Mouse (Mus musculus): Measurements from ENCODE around the gene Vmn1r151. TPM values are rescaled to one million over a fixed set of nuclear protein-coding genes. Genes with fewer than 3 reads are reported as not detected.
"Not testable (repeated sequence)": the region's sequence is repeated elsewhere in the genome, so short reads cannot be mapped to it uniquely, and the experiment has no call there.

The Vmn1r151 gene
- not detected in 2 replicates for polyA plus RNA-seq (2015; fragmentation: Nextera tagmentation; extraction: Ambion mirVana)

- H3K4me2 ChIP-seq (replicated peaks; ENCODE audit: low read depth, low read length); H3K4me3 ChIP-seq (ENCODE audit: low read depth, low read length); H3K36me3 ChIP-seq (ENCODE audit: insufficient read depth, low read length); H3K27ac ChIP-seq (ENCODE audit: low read length); DNase-seq (ENCODE audit: low spot score); H3K9ac ChIP-seq (replicated peaks; ENCODE audit: low read depth); H3K27me3 ChIP-seq (replicated peaks; ENCODE audit: insufficient read depth, low read length); ATAC-seq; H3K4me1 ChIP-seq (ENCODE audit: insufficient read depth, low read depth, low read length); H3K9me3 ChIP-seq (ENCODE audit: low read length): not testable (repeated sequence)
- WGBS, result 25% methylated on average over 1 of the region's 3 CpGs
These were observed at the start of gene Vmn1r151 for GRCm38 (mm10) chr7:22499578-22499977. Gene Vmn1r151, minus strand, starts transcription at chr7:22499678.

- H3K36me3 ChIP-seq (ENCODE audit: insufficient read depth, low read length); H3K9ac ChIP-seq (replicated peaks; ENCODE audit: low read depth); DNase-seq (ENCODE audit: low spot score); H3K27me3 ChIP-seq (replicated peaks; ENCODE audit: insufficient read depth, low read length); H3K4me1 ChIP-seq (ENCODE audit: insufficient read depth, low read depth, low read length); H3K27ac ChIP-seq (ENCODE audit: low read length); H3K4me3 ChIP-seq (ENCODE audit: low read depth, low read length); H3K4me2 ChIP-seq (replicated peaks; ENCODE audit: low read depth, low read length); H3K9me3 ChIP-seq (ENCODE audit: low read length); ATAC-seq: not testable (repeated sequence)
- WGBS, result no CpG with 5 or more reads among the region's 1 CpGs
These were observed 35.3 kb upstream of the Vmn1r151 start, which contains the start of gene Gm8677 for GRCm38 (mm10) chr7:22534787-22535186. Gene Gm8677, minus strand, starts transcription at chr7:22534887.

- not testable (repeated sequence) for H3K9ac ChIP-seq (replicated peaks; ENCODE audit: low read depth); H3K27me3 ChIP-seq (replicated peaks; ENCODE audit: insufficient read depth, low read length); H3K27ac ChIP-seq (ENCODE audit: low read length); H3K4me3 ChIP-seq (ENCODE audit: low read depth, low read length); H3K36me3 ChIP-seq (ENCODE audit: insufficient read depth, low read length); H3K9me3 ChIP-seq (ENCODE audit: low read length); ATAC-seq; DNase-seq (ENCODE audit: low spot score); H3K4me2 ChIP-seq (replicated peaks; ENCODE audit: low read depth, low read length); H3K4me1 ChIP-seq (ENCODE audit: insufficient read depth, low read depth, low read length)
- no CpG with 5 or more reads among the region's 3 CpGs for WGBS
These were observed 23.2 kb upstream of the Vmn1r151 start, which contains the start of gene Vmn1r152 for GRCm38 (mm10) chr7:22522667-22523066. Gene Vmn1r152, plus strand, starts transcription at chr7:22522967.

GRCm38 (mm10) chr7:22463975-22464374 lies 35.5 kb downstream of the Vmn1r151 start, which contains the start of gene Gm10665:
Gene Gm10665, minus strand, starts transcription at chr7:22464075.
- H3K4me3 ChIP-seq (ENCODE audit: low read depth, low read length); H3K36me3 ChIP-seq (ENCODE audit: insufficient read depth, low read length); H3K9ac ChIP-seq (replicated peaks; ENCODE audit: low read depth); H3K4me1 ChIP-seq (ENCODE audit: insufficient read depth, low read depth, low read length); H3K27me3 ChIP-seq (replicated peaks; ENCODE audit: insufficient read depth, low read length); H3K4me2 ChIP-seq (replicated peaks; ENCODE audit: low read depth, low read length); DNase-seq (ENCODE audit: low spot score); H3K9me3 ChIP-seq (ENCODE audit: low read length); ATAC-seq; H3K27ac ChIP-seq (ENCODE audit: low read length): not testable (repeated sequence)
- no CpG with 5 or more reads among the region's 5 CpGs for WGBS

Other genes with a start within 250 kb of the Vmn1r151 start
- gene Gm4187, start 170.0 kb downstream of the Vmn1r151 start, polyA plus RNA-seq (2015; fragmentation: Nextera tagmentation; extraction: Ambion mirVana), result not detected in 2 replicates
- gene Gm8660, start 128.6 kb downstream of the Vmn1r151 start, polyA plus RNA-seq (2015; fragmentation: Nextera tagmentation; extraction: Ambion mirVana), result not detected in 2 replicates
- gene Vmn1r148, start 86.1 kb downstream of the Vmn1r151 start, polyA plus RNA-seq (2015; fragmentation: Nextera tagmentation; extraction: Ambion mirVana), result not detected in 2 replicates
- not detected in 2 replicates for gene Vmn1r149, start 61.4 kb downstream of the Vmn1r151 start, polyA plus RNA-seq (2015; fragmentation: Nextera tagmentation; extraction: Ambion mirVana)
- gene Gm10665, start 35.6 kb downstream of the Vmn1r151 start, polyA plus RNA-seq (2015; fragmentation: Nextera tagmentation; extraction: Ambion mirVana), result not detected in 2 replicates
- gene Vmn1r152, start 23.3 kb upstream of the Vmn1r151 start, polyA plus RNA-seq (2015; fragmentation: Nextera tagmentation; extraction: Ambion mirVana), result not detected in 2 replicates
- not detected in 2 replicates for gene Gm8677, start 35.2 kb upstream of the Vmn1r151 start, polyA plus RNA-seq (2015; fragmentation: Nextera tagmentation; extraction: Ambion mirVana)
- gene Gm4201, start 65.7 kb upstream of the Vmn1r151 start, polyA plus RNA-seq (2015; fragmentation: Nextera tagmentation; extraction: Ambion mirVana), result not detected in 2 replicates
- not detected in 2 replicates for gene Gm4565, start 88.4 kb upstream of the Vmn1r151 start, polyA plus RNA-seq (2015; fragmentation: Nextera tagmentation; extraction: Ambion mirVana)
- gene Vmn1r155, start 158.3 kb upstream of the Vmn1r151 start, polyA plus RNA-seq (2015; fragmentation: Nextera tagmentation; extraction: Ambion mirVana), result not detected in 2 replicates
- not detected in 2 replicates for gene Gm8693, start 192.6 kb upstream of the Vmn1r151 start, polyA plus RNA-seq (2015; fragmentation: Nextera tagmentation; extraction: Ambion mirVana)
- gene Gm4567, start 220.0 kb upstream of the Vmn1r151 start, polyA plus RNA-seq (2015; fragmentation: Nextera tagmentation; extraction: Ambion mirVana), result not detected in 2 replicates